Mouse (Mus musculus): Measurements from ENCODE around the gene She.
"Not testable (repeated sequence)": the region's sequence is repeated elsewhere in the genome, so short reads cannot be mapped to it uniquely, and the experiment has no call there.

She gene

GRCm38 (mm10) chr3:89863276-89863675, 32.1 kb downstream of the She start:
- not testable (repeated sequence) for DNase-seq (ENCODE audit: low read depth)

- peak; percentile 70 for DNase-seq (ENCODE audit: low read depth)
These were observed 32.7 kb downstream of the She start for GRCm38 (mm10) chr3:89863716-89864509.

GRCm38 (mm10) chr3:89865020-89865419, 33.9 kb downstream of the She start:
- DNase-seq (ENCODE audit: low read depth): no peak

- no peak for DNase-seq (ENCODE audit: low read depth)
These were observed 34.6 kb downstream of the She start for GRCm38 (mm10) chr3:89865764-89866163.

GRCm38 (mm10) chr3:89867651-89868050, 36.5 kb downstream of the She start:
- no peak for DNase-seq (ENCODE audit: low read depth)

- no peak for DNase-seq (ENCODE audit: low read depth)
These were observed 37.2 kb downstream of the She start for GRCm38 (mm10) chr3:89868357-89868756.

GRCm38 (mm10) chr3:89868956-89869355, 37.8 kb downstream of the She start:
- DNase-seq (ENCODE audit: low read depth): no peak

GRCm38 (mm10) chr3:89869556-89869955, 38.4 kb downstream of the She start:
- DNase-seq (ENCODE audit: low read depth): no peak

- DNase-seq (ENCODE audit: low read depth): no peak
These were observed 39.5 kb downstream of the She start for GRCm38 (mm10) chr3:89870472-89871271.

GRCm38 (mm10) chr3:89871339-89871914, 40.3 kb downstream of the She start:
- no peak for DNase-seq (ENCODE audit: low read depth)

- DNase-seq (ENCODE audit: low read depth): no peak
These were observed 41.0 kb downstream of the She start for GRCm38 (mm10) chr3:89872209-89872608.

- no peak for DNase-seq (ENCODE audit: low read depth)
These were observed 41.5 kb downstream of the She start for GRCm38 (mm10) chr3:89872684-89873083.

- no peak for DNase-seq (ENCODE audit: low read depth)
These were observed 42.9 kb downstream of the She start for GRCm38 (mm10) chr3:89874076-89874475.

- no peak for DNase-seq (ENCODE audit: low read depth)
These were observed 43.9 kb downstream of the She start for GRCm38 (mm10) chr3:89875021-89875420.

- DNase-seq (ENCODE audit: low read depth): no peak
These were observed 44.6 kb downstream of the She start for GRCm38 (mm10) chr3:89875781-89876180.

GRCm38 (mm10) chr3:89876469-89876868, 45.3 kb downstream of the She start:
- DNase-seq (ENCODE audit: low read depth): no peak

- no peak for DNase-seq (ENCODE audit: low read depth)
These were observed 46.0 kb downstream of the She start for GRCm38 (mm10) chr3:89877129-89877528.

- no peak for DNase-seq (ENCODE audit: low read depth)
These were observed 47.3 kb downstream of the She start for GRCm38 (mm10) chr3:89878456-89878855.

- DNase-seq (ENCODE audit: low read depth): no peak
These were observed 48.2 kb downstream of the She start for GRCm38 (mm10) chr3:89879326-89879725.

- DNase-seq (ENCODE audit: low read depth): no peak
These were observed 49.1 kb downstream of the She start for GRCm38 (mm10) chr3:89880036-89880851.

- DNase-seq (ENCODE audit: low read depth): no peak
These were observed 51.5 kb downstream of the She start for GRCm38 (mm10) chr3:89882556-89883181.
